Mouse (Mus musculus): ENCODE data around the gene Ubqln2. TPM values are rescaled to one million over a fixed set of nuclear protein-coding genes. Genes with fewer than 3 reads are reported as not detected.

Ubqln2 gene
- total and polyA plus RNA-seq, 3 experiments = not detected

DNA sequence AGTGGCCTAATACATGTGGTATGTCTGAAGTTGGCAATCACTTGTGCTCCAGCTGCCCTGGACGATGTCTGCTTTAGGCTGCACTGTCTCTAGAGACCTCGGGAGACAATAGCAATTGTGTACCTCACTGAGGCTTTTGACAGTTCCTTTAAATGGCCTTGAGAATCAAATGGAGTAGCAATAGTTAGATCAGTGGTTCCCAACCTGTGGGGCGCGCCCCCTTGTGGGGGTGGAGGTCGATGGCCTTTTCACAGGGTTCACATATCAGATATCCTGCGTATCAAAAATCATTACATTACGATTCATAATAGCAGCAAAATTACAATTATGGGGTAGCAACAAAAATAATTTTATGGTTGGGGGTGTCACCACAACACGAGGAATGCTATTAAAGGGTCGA is 7.9 kb downstream of the Ubqln2 start:
- no peak for DNase-seq (ENCODE audit: extremely low read depth)
- H3K9ac ChIP-seq (ENCODE audit: insufficient read depth, low read depth) = no peak overlapping the region
- H3K36me3 ChIP-seq (replicated peaks in 1 of 2; ENCODE audit: control insufficient read depth in 1 of 2, insufficient read depth in 1 of 2, low read length in 1 of 2) = no peaks in the 10 kb centered on the region
- H3K27me3 ChIP-seq (replicated peaks) = no peaks in the 10 kb centered on the region
- in situ Hi-C loops (cut with MboI; ENCODE audit: low pct_ligation_motif_present, low pct_unique_long_range_greater_than_20kb, low sequenced_read_pairs) (no loop called here), dilution Hi-C loops (cut with MboI; ENCODE audit: extremely low pct_ligation_motif_present, extremely low pct_unique_long_range_greater_than_20kb, low sequenced_read_pairs) (no loop called here)
- H3K9me3 ChIP-seq (replicated peaks; ENCODE audit: low read length) = no peaks in the 10 kb centered on the region
- no peaks in the 10 kb centered on the region for H3K4me1 ChIP-seq (ENCODE audit: control insufficient read depth in 1 of 2, insufficient read depth in 2 of 2)
- no peak overlapping the region for H3K4me2 ChIP-seq (ENCODE audit: insufficient read depth, low read depth, poor library complexity, severe bottlenecking)
- H3K4me3 ChIP-seq (replicated peaks in 1 of 3; ENCODE audit: low read depth in 2 of 3, low read length in 2 of 3, poor library complexity in 1 of 3) = no peak overlapping the region
- TF ChIP-seq MAFK (IDR thresholded peaks at IDR 0.05; ENCODE audit: insufficient replicate concordance, low read length) (no peak), MAX (IDR thresholded peaks at IDR 0.05; ENCODE audit: low read length) (no peak), MYC (IDR thresholded peaks at IDR 0.05; ENCODE audit: low read depth, low read length) (no peak), SIN3A (IDR thresholded peaks at IDR 0.05; ENCODE audit: low read length) (no peak), E2F4 (IDR thresholded peaks at IDR 0.05; ENCODE audit: insufficient replicate concordance, low read depth, low read length) (no peak), EP300 (IDR thresholded peaks at IDR 0.05; ENCODE audit: low read length) (no peak), CTCF (conservative IDR thresholded peaks at IDR 0.05 in 1 of 2, IDR thresholded peaks at IDR 0.05 in 1 of 2; ENCODE audit: low read depth in 2 of 2, low read length in 2 of 2) (no peak), ELF1 (IDR thresholded peaks at IDR 0.05; ENCODE audit: low read depth, low read length) (no peak)
- no peak overlapping the region for H3K27ac ChIP-seq (ENCODE audit: insufficient read depth, low read depth)
- no peaks in the 10 kb centered on the region for H3K79me2 ChIP-seq (replicated peaks; ENCODE audit: control insufficient read depth, extremely low read depth, insufficient read depth, poor library complexity, severe bottlenecking)

DNA sequence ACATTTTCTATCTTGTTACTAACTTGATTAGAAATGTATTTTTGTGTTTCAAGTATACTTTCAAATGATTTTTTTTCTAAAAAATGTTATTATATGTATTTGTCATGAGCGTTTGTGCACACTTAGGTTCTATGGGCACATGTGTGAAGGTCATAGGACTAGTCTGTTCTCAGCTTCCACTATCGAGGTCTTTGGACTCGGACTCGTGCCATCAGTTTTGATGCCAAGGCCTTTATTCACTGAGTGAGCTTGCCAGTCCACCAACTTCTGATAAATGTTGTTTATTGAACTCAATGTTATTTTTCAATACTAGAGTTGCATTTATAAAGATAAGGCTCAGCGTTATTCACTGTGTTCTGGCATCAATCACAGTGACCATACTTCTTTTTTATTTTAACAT is 17.5 kb downstream of the Ubqln2 start:
- dilution Hi-C loops (cut with MboI; ENCODE audit: extremely low pct_ligation_motif_present, extremely low pct_unique_long_range_greater_than_20kb, low sequenced_read_pairs) = no loop called here
- no peak for TF ChIP-seq MAZ (IDR thresholded peaks at IDR 0.05; ENCODE audit: low read depth, low read length)
- TF ChIP-seq ZMIZ1 (IDR thresholded peaks at IDR 0.05; ENCODE audit: low read depth, low read length) = no peak
- TF ChIP-seq POLR2A (IDR thresholded peaks at IDR 0.05; ENCODE audit: low read depth, low read length) = no peak
- no peak for TF ChIP-seq EP300 (IDR thresholded peaks at IDR 0.05; ENCODE audit: low read length)
- no peak for TF ChIP-seq NELFE (IDR thresholded peaks at IDR 0.05; ENCODE audit: low read depth, low read length)
- TF ChIP-seq SIN3A (IDR thresholded peaks at IDR 0.05; ENCODE audit: low read length) = no peak
- no peak for TF ChIP-seq RCOR1 (conservative IDR thresholded peaks at IDR 0.05; ENCODE audit: low read depth, low read length)
- TF ChIP-seq GABPA (IDR thresholded peaks at IDR 0.05; ENCODE audit: insufficient replicate concordance, low read depth, low read length) = no peak
- TF ChIP-seq KAT2A (IDR thresholded peaks at IDR 0.05; ENCODE audit: insufficient replicate concordance, low read length) = no peak
- no peak for TF ChIP-seq MAFK (IDR thresholded peaks at IDR 0.05; ENCODE audit: insufficient replicate concordance, low read length)
- no peak for TF ChIP-seq CTCF (conservative IDR thresholded peaks at IDR 0.05 in 1 of 2, IDR thresholded peaks at IDR 0.05 in 1 of 2; ENCODE audit: low read depth in 2 of 2, low read length in 2 of 2)
- TF ChIP-seq MYC (IDR thresholded peaks at IDR 0.05; ENCODE audit: low read depth, low read length) = no peak
- Histone ChIP-seq H3K27ac (ENCODE audit: insufficient read depth, low read depth) (no peak overlapping the region), H3K4me2 (ENCODE audit: insufficient read depth, low read depth, poor library complexity, severe bottlenecking) (no peak overlapping the region), H3K36me3 (replicated peaks in 1 of 2; ENCODE audit: control insufficient read depth in 1 of 2, insufficient read depth in 1 of 2, low read length in 1 of 2) (no peaks in the 10 kb centered on the region), H3K79me2 (replicated peaks; ENCODE audit: control insufficient read depth, extremely low read depth, insufficient read depth, poor library complexity, severe bottlenecking) (no peaks in the 10 kb centered on the region), H3K4me3 (replicated peaks in 1 of 3; ENCODE audit: low read depth in 2 of 3, low read length in 2 of 3, poor library complexity in 1 of 3) (no peak overlapping the region), H3K9ac (ENCODE audit: insufficient read depth, low read depth) (no peak overlapping the region), H3K4me1 (ENCODE audit: control insufficient read depth in 1 of 2, insufficient read depth in 2 of 2) (no peaks in the 10 kb centered on the region), H3K9me3 (replicated peaks; ENCODE audit: low read length) (no peaks in the 10 kb centered on the region), H3K27me3 (replicated peaks) (no peaks in the 10 kb centered on the region)
- in situ Hi-C loops (cut with MboI; ENCODE audit: low pct_ligation_motif_present, low pct_unique_long_range_greater_than_20kb, low sequenced_read_pairs) = no loop called here
- no peak for DNase-seq (ENCODE audit: extremely low read depth)
